Mouse (Mus musculus) C2C12 (cell line): ENCODE measurements around the gene Adam12.

Source experiments
- CEBPB ChIP-seq: IDR thresholded peaks from one replicate; pipeline ENCODE4 v1.6.1; 2011; ENCODE audit warnings: low read depth, mild to moderate bottlenecking, control low read depth, moderate library complexity
- CTCF ChIP-seq: IDR thresholded peaks from one replicate; pipeline ENCODE4 v1.5.1; 2011; ENCODE audit not compliant: control insufficient read depth, insufficient read depth, insufficient read length

GRCm38 (mm10) chr7:134227101-134227500 lies 4.8 kb downstream of the Adam12 start:
- TF ChIP-seq CTCF: no peak
- TF ChIP-seq CEBPB: no peak
